Mouse (Mus musculus) midbrain, embryonic 13.5 days (tissue): Measurements from ENCODE around the gene Lingo4. TPM values are rescaled to one million over a fixed set of nuclear protein-coding genes. Genes with fewer than 3 reads are reported as not detected.

Source experiments
- ATAC-seq: fragments of 200-750 bp; cut with Nextera tagmentation; 2 replicates; pipeline ENCODE4 v1.8.0; 2017; ENCODE audit warnings: mild to moderate bottlenecking, moderate TSS enrichment, moderate library complexity
- H3K27ac ChIP-seq: fragments of 300-500 bp; sonication (generic); 2 replicates; pipeline ENCODE4 v1.5.1; 2015; ENCODE audit warnings: inconsistent platforms, mild to moderate bottlenecking, moderate library complexity
- H3K27me3 ChIP-seq: fragments of 300-500 bp; sonication (generic); 2 replicates; pipeline ENCODE4 v1.6.1; 2015; ENCODE audit warnings: mild to moderate bottlenecking, inconsistent platforms
- H3K36me3 ChIP-seq: fragments of 300-500 bp; sonication (generic); 2 replicates; pipeline ENCODE4 v1.6.1; 2015; ENCODE audit warnings: mild to moderate bottlenecking, inconsistent platforms
- H3K4me1 ChIP-seq: fragments of 300-500 bp; sonication (generic); replicated peaks from 2 replicates; pipeline ENCODE4 v1.6.1; 2015; ENCODE audit warnings: inconsistent platforms
- H3K4me2 ChIP-seq: fragments of 300-500 bp; sonication (generic); replicated peaks from 2 replicates; pipeline ENCODE4 v1.6.1; 2015; ENCODE audit warnings: moderate library complexity, mild to moderate bottlenecking, inconsistent platforms
- H3K4me3 ChIP-seq: fragments of 300-500 bp; sonication (generic); replicated peaks from 2 replicates; pipeline ENCODE4 v1.5.1; 2015; ENCODE audit warnings: mild to moderate bottlenecking, inconsistent platforms
- H3K9ac ChIP-seq: fragments of 300-500 bp; sonication (generic); replicated peaks from 2 replicates; pipeline ENCODE4 v1.6.1; 2015; ENCODE audit warnings: mild to moderate bottlenecking, inconsistent platforms
- H3K9me3 ChIP-seq: fragments of 300-500 bp; sonication (generic); 2 replicates; pipeline ENCODE4 v1.6.1; 2016; ENCODE audit warnings: mild to moderate bottlenecking, inconsistent platforms
- WGBS: fragments of 180-500 bp; shearing (Covaris S2); methylation state at CpG from one replicate; pipeline ENCODE4 v1.1.7; 2015; 5-methylcytosine and 5-hydroxymethylcytosine counted together
- polyA plus RNA-seq: library from polyadenylated mRNA; unstranded; fragments of >200 nt; fragmentation: Nextera tagmentation; extraction: Ambion mirVana; gene quantifications from 2 replicates; pipeline ENCODE4 v1.2.1, GENCODE M21; 2015

Lingo4 gene
- polyA plus RNA-seq, 1 experiment from 2014 or later = 0.83 TPM

- H3K4me2 ChIP-seq = peak overlapping the region; percentile 36
- peaks cover 28% of the 10 kb centered on the region for H3K4me1 ChIP-seq
- peaks cover 8% of the 10 kb centered on the region for H3K27me3 ChIP-seq
- peak overlapping the region; percentile 17; the same call in 1 of the 2 replicates for H3K4me3 ChIP-seq
- H3K36me3 ChIP-seq = no peaks in the 10 kb centered on the region
- H3K27ac ChIP-seq = no peak overlapping the region
- no peak overlapping the region; the same call in 1 of the 2 replicates for H3K9ac ChIP-seq
- peak; percentile 37 for ATAC-seq
- WGBS = 3% methylated on average over 10 of the region's 10 CpGs
- no peaks in the 10 kb centered on the region for H3K9me3 ChIP-seq
These were observed 25.2 kb upstream of the Lingo4 start for GRCm38 (mm10) chr3:94373090-94373489.

GRCm38 (mm10) chr3:94373597-94374011 lies 24.7 kb upstream of the Lingo4 start:
- H3K4me2 ChIP-seq = peak overlapping the region; percentile 36
- no peak overlapping the region for H3K27ac ChIP-seq
- no peaks in the 10 kb centered on the region for H3K9me3 ChIP-seq
- peak; percentile 74 for ATAC-seq
- H3K4me1 ChIP-seq = peaks cover 28% of the 10 kb centered on the region
- H3K9ac ChIP-seq = no peak overlapping the region; the same call in 1 of the 2 replicates
- no peaks in the 10 kb centered on the region for H3K36me3 ChIP-seq
- peaks cover 8% of the 10 kb centered on the region for H3K27me3 ChIP-seq
- H3K4me3 ChIP-seq = peak overlapping the region; percentile 17; the same call in 1 of the 2 replicates
- 0% methylated on average over 5 of the region's 5 CpGs for WGBS

- peaks cover 28% of the 10 kb centered on the region for H3K4me1 ChIP-seq
- no peaks in the 10 kb centered on the region for H3K9me3 ChIP-seq
- H3K9ac ChIP-seq = no peak overlapping the region
- H3K4me3 ChIP-seq = no peak overlapping the region
- ATAC-seq = no peak
- H3K27ac ChIP-seq = no peak overlapping the region
- no peak overlapping the region for H3K4me2 ChIP-seq
- no peaks in the 10 kb centered on the region for H3K36me3 ChIP-seq
- peaks cover 8% of the 10 kb centered on the region for H3K27me3 ChIP-seq
These were observed 23.7 kb upstream of the Lingo4 start for GRCm38 (mm10) chr3:94374636-94375035.

GRCm38 (mm10) chr3:94375146-94375545 lies 23.2 kb upstream of the Lingo4 start:
- ATAC-seq = no peak
- 83% methylated on average over 2 of the region's 2 CpGs for WGBS

GRCm38 (mm10) chr3:94375861-94376260 lies 22.5 kb upstream of the Lingo4 start:
- H3K36me3 ChIP-seq = no peaks in the 10 kb centered on the region
- no peak for ATAC-seq
- no peak overlapping the region for H3K27ac ChIP-seq
- H3K9me3 ChIP-seq = no peaks in the 10 kb centered on the region
- peaks cover 8% of the 10 kb centered on the region for H3K27me3 ChIP-seq
- WGBS = 36% methylated on average over 5 of the region's 5 CpGs
- H3K9ac ChIP-seq = no peak overlapping the region
- H3K4me3 ChIP-seq = no peak overlapping the region
- H3K4me1 ChIP-seq = peaks cover 32% of the 10 kb centered on the region
- no peak overlapping the region for H3K4me2 ChIP-seq

More at GRCm38 (mm10) chr3:94375146-94375545, 23.2 kb upstream of the Lingo4 start:
- Histone ChIP-seq H3K9ac (no peak overlapping the region), H3K9me3 (no peaks in the 10 kb centered on the region), H3K4me2 (no peak overlapping the region), H3K27me3 (peaks cover 8% of the 10 kb centered on the region), H3K36me3 (no peaks in the 10 kb centered on the region), H3K4me1 (peaks cover 31% of the 10 kb centered on the region), H3K4me3 (no peak overlapping the region), H3K27ac (no peak overlapping the region)

- ATAC-seq = no peak
- H3K4me2 ChIP-seq = no peak overlapping the region
- H3K9me3 ChIP-seq = no peaks in the 10 kb centered on the region
- H3K27ac ChIP-seq = no peak overlapping the region
- no peak overlapping the region for H3K9ac ChIP-seq
- no peaks in the 10 kb centered on the region for H3K36me3 ChIP-seq
- peaks cover 8% of the 10 kb centered on the region for H3K27me3 ChIP-seq
- H3K4me1 ChIP-seq = peaks cover 22% of the 10 kb centered on the region
- 22% methylated on average over 13 of the region's 13 CpGs for WGBS
- no peak overlapping the region for H3K4me3 ChIP-seq
These were observed 21.0 kb upstream of the Lingo4 start for GRCm38 (mm10) chr3:94377028-94377923.

- WGBS = 26% methylated on average over 9 of the region's 9 CpGs
- ATAC-seq = no peak
- no peak overlapping the region for H3K9ac ChIP-seq
These were observed 18.3 kb upstream of the Lingo4 start for GRCm38 (mm10) chr3:94379831-94380510.

GRCm38 (mm10) chr3:94382308-94382707 lies 16.0 kb upstream of the Lingo4 start:
- H3K36me3 ChIP-seq = no peaks in the 10 kb centered on the region
- no peak overlapping the region for H3K4me3 ChIP-seq
- no peaks in the 10 kb centered on the region for H3K9me3 ChIP-seq
- no peak for ATAC-seq
- no peak overlapping the region for H3K4me2 ChIP-seq
- no peaks in the 10 kb centered on the region for H3K27me3 ChIP-seq
- no peak overlapping the region for H3K27ac ChIP-seq
- H3K4me1 ChIP-seq = peaks cover 4% of the 10 kb centered on the region; the same call in 1 of the 2 replicates
- WGBS = 74% methylated on average over 5 of the region's 5 CpGs
- H3K9ac ChIP-seq = no peak overlapping the region

More at GRCm38 (mm10) chr3:94379831-94380510, 18.3 kb upstream of the Lingo4 start:
- no peak overlapping the region for H3K4me3 ChIP-seq
- no peaks in the 10 kb centered on the region for H3K9me3 ChIP-seq
- no peak overlapping the region for H3K27ac ChIP-seq
- 0 out of 2 replicates have a peak, but pooled peaks cover under 1% of the 10 kb centered on the region for H3K27me3 ChIP-seq
- H3K4me1 ChIP-seq = peaks cover 4% of the 10 kb centered on the region; the same call in 1 of the 2 replicates
- no peaks in the 10 kb centered on the region for H3K36me3 ChIP-seq
- no peak overlapping the region for H3K4me2 ChIP-seq

GRCm38 (mm10) chr3:94383476-94383875 lies 14.8 kb upstream of the Lingo4 start:
- Histone ChIP-seq H3K27me3 (no peaks in the 10 kb centered on the region), H3K27ac (no peak overlapping the region)

GRCm38 (mm10) chr3:94386671-94387070 lies 11.6 kb upstream of the Lingo4 start:
- no peak overlapping the region for H3K4me3 ChIP-seq
- H3K27me3 ChIP-seq = no peaks in the 10 kb centered on the region
- no peaks in the 10 kb centered on the region for H3K9me3 ChIP-seq
- no peak for ATAC-seq
- no peak overlapping the region for H3K9ac ChIP-seq
- H3K4me2 ChIP-seq = no peak overlapping the region
- 65% methylated on average over 4 of the region's 4 CpGs for WGBS
- H3K4me1 ChIP-seq = no peaks in the 10 kb centered on the region
- H3K36me3 ChIP-seq = no peaks in the 10 kb centered on the region
- no peak overlapping the region for H3K27ac ChIP-seq

More at GRCm38 (mm10) chr3:94383476-94383875, 14.8 kb upstream of the Lingo4 start:
- no peak for ATAC-seq
- Histone ChIP-seq H3K4me2 (no peak overlapping the region), H3K36me3 (no peaks in the 10 kb centered on the region), H3K4me3 (no peak overlapping the region), H3K9me3 (no peaks in the 10 kb centered on the region), H3K9ac (no peak overlapping the region), H3K4me1 (peaks cover 4% of the 10 kb centered on the region; the same call in 1 of the 2 replicates)
- WGBS = 47% methylated on average over 3 of the region's 3 CpGs

GRCm38 (mm10) chr3:94387391-94387790 lies 10.9 kb upstream of the Lingo4 start:
- H3K4me2 ChIP-seq = no peak overlapping the region
- ATAC-seq = no peak
- no peaks in the 10 kb centered on the region for H3K27me3 ChIP-seq
- no peak overlapping the region for H3K9ac ChIP-seq
- H3K4me3 ChIP-seq = no peak overlapping the region
- H3K4me1 ChIP-seq = no peaks in the 10 kb centered on the region
- no peaks in the 10 kb centered on the region for H3K9me3 ChIP-seq
- WGBS = 95% methylated on average over 10 of the region's 10 CpGs
- no peaks in the 10 kb centered on the region for H3K36me3 ChIP-seq
- no peak overlapping the region for H3K27ac ChIP-seq

GRCm38 (mm10) chr3:94388047-94388446 lies 10.3 kb upstream of the Lingo4 start:
- H3K36me3 ChIP-seq = no peaks in the 10 kb centered on the region
- no peak overlapping the region for H3K9ac ChIP-seq
- H3K4me1 ChIP-seq = no peaks in the 10 kb centered on the region
- no peak overlapping the region for H3K4me2 ChIP-seq
- no peaks in the 10 kb centered on the region for H3K9me3 ChIP-seq
- no peaks in the 10 kb centered on the region for H3K27me3 ChIP-seq
- H3K4me3 ChIP-seq = no peak overlapping the region
- WGBS = 86% methylated on average over 5 of the region's 5 CpGs
- no peak for ATAC-seq
- no peak overlapping the region for H3K27ac ChIP-seq
